In genomic region chr15:94489433-94489832, GRCm38 (mm10) we compare ENCODE assay signal across 27 mouse cellular contexts. TPM values are rescaled to one million over a fixed set of nuclear protein-coding genes. Genes with fewer than 3 reads are reported as not detected.
"Had no signal": no experiment of that assay in that cellular context is flagged by ENCODE, and none has a peak within 500 bp of the region (broad histone marks: within the 10 kb centered on the region; RNA-seq: fewer than 3 reads in every experiment).

No protein-coding gene starts in this region.

- H3K9ac ChIP-seq: embryonic facial prominence, embryonic 12.5 days; embryonic facial prominence, embryonic 13.5 days; embryonic facial prominence, embryonic 15.5 days; forebrain, embryonic 12.5 days; forebrain, embryonic 13.5 days; forebrain, embryonic 15.5 days; forebrain, postnatal 0 days had no signal

- DNase-seq: cerebellum, adult 9-10 months; cerebellum, adult 9-11 months; cerebellum, postnatal 10 days; cerebellum, postnatal 14 days; cerebellum, postnatal 25 days; cerebellum, postnatal 36 days; embryo, embryonic 11 days; forebrain, postnatal 0 days; gastrocnemius, adult 2 months; gastrocnemius, postnatal 10 days; gastrocnemius, postnatal 14 days; gastrocnemius, postnatal 25 days; gastrocnemius, postnatal 36 days; heart, adult 11 months; heart, adult 18-20 months; heart, adult 2 months had no signal

- H3K9me3 ChIP-seq: embryonic facial prominence, embryonic 10.5 days; embryonic facial prominence, embryonic 12.5 days; embryonic facial prominence, embryonic 13.5 days; embryonic facial prominence, embryonic 15.5 days; forebrain, embryonic 13.5 days; forebrain, embryonic 15.5 days had no signal

- H3K4me3 ChIP-seq: embryonic facial prominence, embryonic 10.5 days; embryonic facial prominence, embryonic 12.5 days; embryonic facial prominence, embryonic 13.5 days; embryonic facial prominence, embryonic 15.5 days; erythroblast, embryonic 14.5 days; forebrain, embryonic 10.5 days; forebrain, embryonic 12.5 days; forebrain, embryonic 13.5 days; forebrain, embryonic 15.5 days; gastrocnemius, adult 2 months; heart, adult 2 months had no signal

- H3K36me3 ChIP-seq: embryonic facial prominence, embryonic 10.5 days; embryonic facial prominence, embryonic 12.5 days; embryonic facial prominence, embryonic 13.5 days; embryonic facial prominence, embryonic 15.5 days; forebrain, embryonic 10.5 days; forebrain, embryonic 12.5 days; forebrain, embryonic 15.5 days had no signal

- H3K27me3 ChIP-seq: embryonic facial prominence, embryonic 12.5 days; embryonic facial prominence, embryonic 13.5 days; embryonic facial prominence, embryonic 15.5 days; forebrain, embryonic 12.5 days; forebrain, embryonic 13.5 days; forebrain, embryonic 15.5 days had no signal

- H3K4me1 ChIP-seq: embryonic facial prominence, embryonic 10.5 days; embryonic facial prominence, embryonic 12.5 days; embryonic facial prominence, embryonic 13.5 days; embryonic facial prominence, embryonic 15.5 days; forebrain, embryonic 10.5 days; forebrain, embryonic 12.5 days; forebrain, embryonic 13.5 days; forebrain, embryonic 15.5 days had no signal

- H3K27ac ChIP-seq: embryonic facial prominence, embryonic 10.5 days; embryonic facial prominence, embryonic 12.5 days; embryonic facial prominence, embryonic 13.5 days; embryonic facial prominence, embryonic 15.5 days; forebrain, embryonic 10.5 days; forebrain, embryonic 12.5 days; forebrain, embryonic 13.5 days; forebrain, embryonic 15.5 days; gastrocnemius, adult 2 months; heart, adult 2 months had no signal

RNA-seq across cellular contexts. Expression of gene Adamts20, which starts 24.2 kb away (rescaled TPM):
- total RNA-seq: common myeloid progenitor, adult 5-6 weeks; granulocyte monocyte progenitor cell, adult 5-6 weeks had no signal
- polyA plus RNA-seq: erythroblast, embryonic 14.5 days had no signal
